Mouse (Mus musculus) stomach, embryonic 14.5 days (tissue): Measurements from ENCODE around the gene Scaf4. TPM values are rescaled to one million over a fixed set of nuclear protein-coding genes. Genes with fewer than 3 reads are reported as not detected.
"Not testable (repeated sequence)": the region's sequence is repeated elsewhere in the genome, so short reads cannot be mapped to it uniquely, and the experiment has no call there.

Source experiments
- ATAC-seq: fragments of 200-750 bp; cut with Nextera tagmentation; 2 replicates; pipeline ENCODE4 v1.8.0; 2017; ENCODE audit warnings: low read depth, moderate TSS enrichment; ENCODE audit not compliant: insufficient number of reproducible peaks, insufficient read depth, low FRiP score
- H3K27ac ChIP-seq: fragments of 300-500 bp; sonication (generic); 2 replicates; pipeline ENCODE4 v1.5.1; 2014; ENCODE audit warnings: mild to moderate bottlenecking, low read length, moderate library complexity, mixed read lengths
- H3K27me3 ChIP-seq: fragments of 300-500 bp; sonication (generic); 2 replicates; pipeline ENCODE4 v1.6.1; 2014; ENCODE audit warnings: low read length, control low read depth, mixed read lengths; ENCODE audit not compliant: control insufficient read depth, insufficient read depth
- H3K36me3 ChIP-seq: fragments of 300-500 bp; sonication (generic); 2 replicates; pipeline ENCODE4 v1.6.1; 2014; ENCODE audit warnings: mild to moderate bottlenecking, control low read depth, low read length, moderate library complexity, mixed read lengths; ENCODE audit not compliant: control insufficient read depth, insufficient read depth
- H3K4me1 ChIP-seq: fragments of 300-500 bp; sonication (generic); 2 replicates; pipeline ENCODE4 v1.6.1; 2014; ENCODE audit warnings: low read length, control low read depth, mixed read lengths; ENCODE audit not compliant: control insufficient read depth, insufficient read depth
- H3K4me2 ChIP-seq: fragments of 300-500 bp; sonication (generic); replicated peaks from 2 replicates; pipeline ENCODE4 v1.6.1; 2014; ENCODE audit warnings: low read depth, low read length, control low read depth
- H3K4me3 ChIP-seq: fragments of 300-500 bp; sonication (generic); 2 replicates; pipeline ENCODE4 v1.5.1; 2014; ENCODE audit warnings: low read depth, low read length, control low read depth
- H3K9ac ChIP-seq: fragments of 300-500 bp; sonication (generic); replicated peaks from 2 replicates; pipeline ENCODE4 v1.6.1; 2014; ENCODE audit warnings: low read depth, mild to moderate bottlenecking, control low read depth, low read length, moderate library complexity, mixed read lengths
- H3K9me3 ChIP-seq: fragments of 300-500 bp; sonication (generic); 2 replicates; pipeline ENCODE4 v1.6.1; 2016; ENCODE audit warnings: low read depth, low read length, control low read depth; ENCODE audit not compliant: control insufficient read depth
- WGBS: fragments of 180-500 bp; shearing (Covaris S2); extraction: QIAGEN DNeasy Blood & Tissue Kit; methylation state at CpG from one replicate; pipeline ENCODE4 v1.1.7; 2014; 5-methylcytosine and 5-hydroxymethylcytosine counted together
- polyA plus RNA-seq: library from polyadenylated mRNA; unstranded; fragments of >200 nt; fragmentation: Nextera tagmentation; extraction: Ambion mirVana; gene quantifications from 2 replicates; pipeline ENCODE4 v1.2.1, GENCODE M21; 2014

Scaf4 gene
- polyA plus RNA-seq, 1 experiment from 2014 or later: 30.0 TPM

- H3K27me3 ChIP-seq: no peaks in the 10 kb centered on the region
- H3K27ac ChIP-seq: peak overlapping the region; percentile 93
- peaks cover 8% of the 10 kb centered on the region; the same call in 1 of the 2 replicates for H3K4me1 ChIP-seq
- ATAC-seq: peak; percentile 86
- peak overlapping the region; percentile 90 for H3K4me3 ChIP-seq
- H3K4me2 ChIP-seq: peak overlapping the region; percentile 86
- peak overlapping the region; percentile 81 for H3K9ac ChIP-seq
- H3K36me3 ChIP-seq: peaks cover 21% of the 10 kb centered on the region
- WGBS: under 1% methylated on average over 31 of the region's 52 CpGs
- no peaks in the 10 kb centered on the region for H3K9me3 ChIP-seq
These were observed 63.3 kb downstream of the Scaf4 start for GRCm38 (mm10) chr16:90220892-90221431.

- Histone ChIP-seq H3K9ac (peak within 1 kb of the TSS; percentile 81), H3K36me3 (peaks cover 15% of the 10 kb centered on the region), H3K4me2 (peak within 1 kb of the TSS; percentile 86), H3K4me3 (peak within 1 kb of the TSS; percentile 90), H3K9me3 (no peaks in the 10 kb centered on the region), H3K27ac (peak within 1 kb of the TSS; percentile 93), H3K27me3 (no peaks in the 10 kb centered on the region), H3K4me1 (peaks cover 8% of the 10 kb centered on the region; the same call in 1 of the 2 replicates)
- ATAC-seq: peak; percentile 95
- WGBS: 2% methylated on average over 63 of the region's 63 CpGs
These were observed 64.0 kb downstream of the Scaf4 start, which contains the start of gene Sod1 for GRCm38 (mm10) chr16:90220026-90220891. Sod1 (plus strand) TSS chr16:90220754.

GRCm38 (mm10) chr16:90219445-90219844 is 64.9 kb downstream of the Scaf4 start:
- not testable (repeated sequence) for H3K4me1 ChIP-seq, H3K9ac ChIP-seq, H3K9me3 ChIP-seq, ATAC-seq, H3K4me2 ChIP-seq, H3K27me3 ChIP-seq, H3K36me3 ChIP-seq, H3K4me3 ChIP-seq, H3K27ac ChIP-seq
- 72% methylated on average over 4 of the region's 4 CpGs for WGBS

GRCm38 (mm10) chr16:90217926-90218325 is 66.4 kb downstream of the Scaf4 start:
- H3K27ac ChIP-seq: no peak overlapping the region

GRCm38 (mm10) chr16:90217356-90217755 is 66.9 kb downstream of the Scaf4 start:
- Histone ChIP-seq H3K4me2 (no peak overlapping the region), H3K27ac (no peak overlapping the region), H3K9ac (no peak overlapping the region), H3K36me3 (no peaks in the 10 kb centered on the region), H3K9me3 (no peaks in the 10 kb centered on the region), H3K4me1 (peaks cover 4% of the 10 kb centered on the region; the same call in 1 of the 2 replicates), H3K4me3 (no peak overlapping the region), H3K27me3 (no peaks in the 10 kb centered on the region)
- ATAC-seq: no peak
- 54% methylated on average over 3 of the region's 3 CpGs for WGBS

More at GRCm38 (mm10) chr16:90217926-90218325, 66.4 kb downstream of the Scaf4 start:
- Histone ChIP-seq H3K9me3 (no peaks in the 10 kb centered on the region), H3K4me1 (peaks cover 8% of the 10 kb centered on the region; the same call in 1 of the 2 replicates), H3K9ac (no peak overlapping the region), H3K27me3 (no peaks in the 10 kb centered on the region), H3K4me3 (no peak overlapping the region), H3K4me2 (no peak overlapping the region), H3K36me3 (no peaks in the 10 kb centered on the region)
- ATAC-seq: no peak
- WGBS: 52% methylated on average over 4 of the region's 4 CpGs

- H3K4me3 ChIP-seq: no peak overlapping the region
- H3K27ac ChIP-seq: no peak overlapping the region
- H3K27me3 ChIP-seq: no peaks in the 10 kb centered on the region
- H3K9me3 ChIP-seq: no peaks in the 10 kb centered on the region
- no peak overlapping the region for H3K4me2 ChIP-seq
- no peak for ATAC-seq
- no peaks in the 10 kb centered on the region for H3K36me3 ChIP-seq
- no peak overlapping the region for H3K9ac ChIP-seq
- 76% methylated on average over 2 of the region's 2 CpGs for WGBS
- no peaks in the 10 kb centered on the region for H3K4me1 ChIP-seq
These were observed 67.9 kb downstream of the Scaf4 start for GRCm38 (mm10) chr16:90216414-90216813.

- H3K36me3 ChIP-seq, H3K27ac ChIP-seq, H3K4me1 ChIP-seq, ATAC-seq, H3K27me3 ChIP-seq, H3K4me2 ChIP-seq, H3K9ac ChIP-seq, H3K9me3 ChIP-seq, H3K4me3 ChIP-seq: not testable (repeated sequence)
- 88% methylated on average over 5 of the region's 5 CpGs for WGBS
These were observed 68.4 kb downstream of the Scaf4 start for GRCm38 (mm10) chr16:90215879-90216278.

GRCm38 (mm10) chr16:90214731-90215565 is 69.4 kb downstream of the Scaf4 start:
- no peak for ATAC-seq
- Histone ChIP-seq H3K9me3 (no peaks in the 10 kb centered on the region), H3K4me2 (no peak overlapping the region), H3K27me3 (no peaks in the 10 kb centered on the region), H3K4me3 (no peak overlapping the region), H3K36me3 (no peaks in the 10 kb centered on the region), H3K9ac (no peak overlapping the region), H3K4me1 (no peaks in the 10 kb centered on the region), H3K27ac (no peak overlapping the region)
- WGBS: 91% methylated on average over 11 of the region's 11 CpGs
